Mouse (Mus musculus) hindlimb bud, embryonic 11.5 days (tissue): ENCODE data around the gene Gosr2.

ENCODE experiments used
- DNase-seq: peaks from one replicate; pipeline ENCODE4 v3.0.0-alpha.2; 2012; ENCODE audit warnings: low read depth, low spot score; ENCODE audit errors: extremely low spot score

Gene Gosr2

DNA sequence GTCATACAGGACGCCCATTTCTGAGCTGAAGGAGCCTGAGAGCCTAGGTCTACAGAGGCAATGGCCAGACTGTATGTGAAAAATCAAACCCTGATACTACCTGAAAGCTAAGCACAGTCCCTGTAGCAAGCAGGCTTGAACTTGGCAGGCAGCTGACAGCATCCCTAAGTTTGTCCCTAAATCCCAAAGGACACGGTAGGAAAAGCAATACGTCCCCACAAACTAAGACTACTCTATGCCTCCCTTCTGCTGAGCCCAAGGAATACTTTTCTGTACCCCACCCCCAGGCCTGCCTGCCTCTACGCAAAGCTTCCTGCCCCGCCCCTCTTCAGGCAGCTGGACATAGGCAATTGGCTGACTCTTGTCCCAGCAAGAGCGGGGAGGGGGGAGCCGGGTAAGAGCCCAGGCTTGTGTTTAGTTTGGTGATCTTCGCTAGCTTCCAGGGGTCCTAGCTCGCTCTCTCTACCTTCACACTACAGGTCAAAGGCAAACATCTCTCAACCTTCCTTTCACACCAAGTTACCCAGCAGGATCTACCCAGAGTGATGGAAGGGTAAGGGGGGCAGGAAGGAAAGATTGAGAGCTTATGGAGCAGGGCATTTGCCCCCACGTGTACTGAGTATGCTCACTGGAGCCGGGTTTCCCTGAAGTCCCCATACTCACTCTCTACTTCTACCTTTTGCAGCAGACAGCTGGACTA, 49.6 kb downstream of the Gosr2 start:
- DNase-seq, result no peak

DNA sequence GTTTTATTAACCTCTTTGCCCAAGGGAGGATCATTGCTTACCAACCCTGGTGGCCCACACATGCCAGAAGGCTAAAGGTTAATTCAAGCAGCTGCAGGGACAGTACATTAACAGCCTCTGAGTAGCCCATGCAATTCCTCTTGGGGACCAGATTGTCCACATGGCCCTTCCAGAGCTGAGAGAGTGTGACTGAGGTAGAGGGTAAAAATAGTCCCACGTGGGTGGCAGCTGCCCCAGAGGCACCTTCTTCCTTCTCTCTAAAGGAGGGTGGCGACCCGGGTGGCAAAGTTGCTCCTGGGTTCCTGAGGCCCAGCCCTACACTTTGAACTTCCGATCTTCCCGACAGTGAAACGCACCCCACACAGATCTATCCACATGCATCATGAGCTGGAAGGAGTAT, 51.4 kb downstream of the Gosr2 start:
- DNase-seq, result no peak

DNA sequence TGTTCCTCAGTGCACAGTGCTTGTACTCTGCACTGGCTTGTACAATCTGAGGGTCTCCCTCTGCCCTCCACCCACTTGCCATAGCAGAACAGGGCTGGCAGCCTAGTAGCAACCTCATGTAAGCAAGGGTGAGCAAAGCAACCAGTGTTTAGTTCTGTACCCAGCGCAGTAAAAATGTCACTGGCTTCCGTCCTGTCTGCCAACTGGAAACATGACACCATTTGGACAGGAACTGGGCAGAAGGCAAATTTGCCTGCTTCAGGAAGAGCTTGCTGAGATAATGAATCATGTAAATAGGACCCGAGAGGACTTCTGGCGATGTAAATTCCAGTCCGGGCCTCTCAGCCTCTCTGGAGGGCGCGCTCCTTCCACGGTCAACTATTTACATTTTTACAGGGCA, 52.0 kb downstream of the Gosr2 start:
- DNase-seq, result no peak

- DNase-seq, result no peak
Measured at GRCm38 (mm10) chr11:103643211-103643610, 54.5 kb downstream of the Gosr2 start.

- peak; percentile 67 for DNase-seq
Measured at GRCm38 (mm10) chr11:103639407-103639946, 58.2 kb downstream of the Gosr2 start.

- no peak for DNase-seq
Measured at GRCm38 (mm10) chr11:103638790-103639189, 58.9 kb downstream of the Gosr2 start, which contains the start of gene Lyzl6. Gene Lyzl6, minus strand, starts transcription at chr11:103638890.

- DNase-seq, result no peak
Measured at GRCm38 (mm10) chr11:103636261-103636660, 61.4 kb downstream of the Gosr2 start.

DNA sequence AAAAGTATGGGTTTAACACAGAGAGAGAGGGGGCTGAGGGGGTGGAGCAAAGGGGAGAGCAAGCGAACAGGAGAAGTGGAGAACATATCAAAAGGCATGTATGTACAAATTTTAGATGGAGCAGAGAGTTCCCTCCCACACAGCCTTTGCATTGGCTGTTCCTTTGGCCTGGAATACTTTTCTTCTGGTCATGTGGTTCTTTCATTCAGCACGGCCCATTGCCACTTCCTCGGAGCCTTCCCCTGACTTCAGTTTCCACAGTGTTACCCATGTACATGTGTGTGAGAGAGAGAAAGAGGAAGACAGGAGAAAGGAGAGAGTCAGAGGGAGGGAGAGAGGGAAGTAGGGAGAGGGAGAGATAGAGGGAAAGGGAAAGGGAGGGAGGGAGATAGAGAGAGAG, 62.2 kb downstream of the Gosr2 start:
- DNase-seq, result no peak

GRCm38 (mm10) chr11:103634806-103635205, 62.9 kb downstream of the Gosr2 start:
- DNase-seq, result no peak

GRCm38 (mm10) chr11:103627453-103627852, 70.2 kb downstream of the Gosr2 start:
- DNase-seq, result no peak
